Mouse (Mus musculus) right cerebral cortex, postnatal 4 days (tissue): ENCODE results near the gene 4930442H23Rik.
"Not testable (repeated sequence)": the region's sequence is repeated elsewhere in the genome, so short reads cannot be mapped to it uniquely, and the experiment has no call there.

Experiments used
- DNase-seq: peaks from one replicate; pipeline ENCODE4 v3.0.0-alpha.2; 2022

Gene 4930442H23Rik

GRCm38 (mm10) chr10:81176466-81177271, 7.0 kb downstream of the 4930442H23Rik start, which contains the start of gene Eef2:
TSS of gene Eef2 (plus strand) at chr10:81176631.
- peak; percentile 100 for DNase-seq

DNA sequence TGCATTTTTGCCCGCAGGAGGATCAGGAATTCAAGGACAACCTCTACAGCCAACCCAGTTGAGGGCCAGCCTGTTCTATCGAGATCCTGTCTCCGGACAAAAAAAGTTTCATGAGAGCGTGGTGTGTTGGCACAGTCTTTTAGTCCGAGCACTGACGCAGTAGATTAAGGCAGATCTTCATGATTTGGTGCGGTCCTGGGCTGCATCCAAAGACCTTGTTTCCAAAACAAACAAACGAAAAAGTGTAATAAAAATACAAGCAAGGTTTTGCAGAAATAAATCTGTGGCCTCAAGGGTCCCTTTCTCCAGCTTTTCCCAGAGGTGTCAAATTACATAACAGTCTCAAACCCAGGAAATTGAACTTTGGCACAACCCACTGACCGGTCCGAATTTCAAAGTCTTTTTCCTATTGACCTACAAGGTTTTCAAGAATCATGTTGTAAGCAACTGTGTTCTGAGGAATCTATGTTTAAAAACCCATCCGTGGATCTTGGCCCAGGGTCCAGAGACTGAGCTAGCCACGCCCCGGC, 7.6 kb downstream of the 4930442H23Rik start:
- no peak for DNase-seq

DNA sequence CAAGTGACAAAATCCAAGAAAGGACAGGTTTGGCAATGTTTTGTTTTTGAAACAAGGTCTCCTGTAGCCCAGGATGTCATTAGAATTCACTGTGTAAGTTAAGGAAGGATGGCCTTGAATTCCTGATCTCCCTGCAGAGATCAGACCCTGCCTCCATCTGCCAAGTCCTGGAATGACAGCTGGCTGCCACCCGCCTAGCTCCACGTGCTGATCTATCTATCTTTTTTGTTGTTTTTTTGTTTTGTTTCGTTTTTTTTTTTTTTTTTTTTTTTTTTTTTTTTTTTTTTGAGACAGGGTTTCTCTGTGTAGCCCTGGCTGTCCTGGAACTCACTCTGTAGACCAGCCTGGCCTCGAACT, 8.3 kb downstream of the 4930442H23Rik start:
- not testable (repeated sequence) for DNase-seq

- peak; percentile 88 for DNase-seq
Measured at GRCm38 (mm10) chr10:81174617-81175344, 8.9 kb downstream of the 4930442H23Rik start.

GRCm38 (mm10) chr10:81173132-81173531, 10.5 kb downstream of the 4930442H23Rik start:
- peak; percentile 88 for DNase-seq

GRCm38 (mm10) chr10:81169411-81169900, 14.2 kb downstream of the 4930442H23Rik start:
- not testable (repeated sequence) for DNase-seq

DNA sequence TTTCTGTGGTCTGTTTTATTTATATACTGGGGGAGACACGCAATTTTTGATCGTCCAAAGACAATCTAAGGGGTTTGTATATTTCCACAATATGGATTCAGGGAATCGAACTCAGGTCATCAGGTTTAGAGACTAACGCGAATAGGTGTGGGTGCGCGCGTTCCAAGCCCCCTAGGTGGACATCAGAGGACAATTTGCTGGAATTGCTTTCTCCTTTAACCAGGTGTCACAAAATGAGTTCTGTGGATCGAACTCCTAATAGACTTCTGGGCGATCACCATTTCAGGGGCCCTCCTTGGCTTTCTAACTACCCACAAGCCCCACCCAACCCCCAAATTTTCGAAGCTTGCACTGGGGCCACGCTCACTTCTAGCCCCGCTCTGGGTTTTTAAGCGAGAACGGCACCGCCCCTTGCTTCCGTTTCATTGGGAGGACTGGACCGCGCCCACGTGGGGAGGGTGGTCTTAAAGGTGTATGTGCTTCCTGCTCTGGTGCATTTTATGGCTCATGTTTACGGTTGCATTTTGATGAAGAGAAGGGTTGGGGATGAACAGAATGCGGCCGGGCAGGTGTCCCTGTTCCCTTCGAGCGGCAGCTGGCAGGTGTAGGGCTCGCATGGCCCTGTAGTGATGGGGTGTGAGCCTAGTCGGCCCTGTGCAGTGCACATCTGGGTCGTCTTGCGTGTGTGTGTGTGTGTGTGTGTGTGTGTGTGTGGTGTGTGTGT, 15.0 kb downstream of the 4930442H23Rik start:
- DNase-seq = peak; percentile 74

- no peak for DNase-seq
Measured at GRCm38 (mm10) chr10:81168087-81168431, 15.6 kb downstream of the 4930442H23Rik start.

GRCm38 (mm10) chr10:81167200-81168086, 16.2 kb downstream of the 4930442H23Rik start, which contains the start of gene Pias4:
TSS of gene Pias4 (minus strand) at chr10:81167923.
- DNase-seq = peak; percentile 100

GRCm38 (mm10) chr10:81165118-81165517, 18.5 kb downstream of the 4930442H23Rik start:
- DNase-seq = no peak

GRCm38 (mm10) chr10:81162318-81162652, 21.4 kb downstream of the 4930442H23Rik start:
- DNase-seq = no peak

DNA sequence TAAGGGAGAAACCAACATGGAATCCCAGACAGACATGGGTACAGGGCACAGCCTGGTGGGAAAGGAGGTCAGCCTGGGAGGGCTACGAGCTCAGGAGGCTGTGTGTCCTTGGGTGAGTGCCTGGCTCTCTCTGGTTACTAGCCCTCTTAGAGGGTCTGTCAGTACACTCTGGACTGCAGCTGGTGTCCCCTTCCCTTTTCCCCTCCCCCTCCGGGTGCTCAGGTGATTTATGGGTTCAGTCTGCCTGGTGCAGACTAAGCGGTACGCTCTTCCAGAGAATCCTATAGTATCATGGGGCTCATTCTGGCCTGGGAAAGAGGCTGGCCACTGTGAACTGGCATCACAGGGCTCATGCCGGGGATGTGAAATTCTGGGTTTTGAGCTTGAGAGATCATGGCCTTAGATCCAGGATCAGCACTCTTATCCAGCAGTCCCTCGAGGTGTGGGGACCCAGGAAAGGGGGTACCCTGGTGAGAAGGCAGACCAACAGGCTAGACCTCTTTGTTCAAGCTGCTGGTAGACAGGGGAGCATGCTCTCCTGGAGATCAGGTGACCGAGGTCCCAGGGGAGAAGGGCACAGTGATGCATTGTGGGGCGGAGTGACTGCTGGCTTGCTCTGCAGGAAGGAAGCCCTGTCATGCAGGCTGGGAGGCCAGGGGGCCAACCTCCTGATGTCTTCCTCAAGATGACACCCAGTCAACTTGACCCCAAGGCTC, 21.9 kb downstream of the 4930442H23Rik start:
- no peak for DNase-seq

- no peak for DNase-seq
Measured at GRCm38 (mm10) chr10:81154736-81155135, 28.9 kb downstream of the 4930442H23Rik start.

- no peak for DNase-seq
Measured at GRCm38 (mm10) chr10:81154313-81154712, 29.3 kb downstream of the 4930442H23Rik start.

DNA sequence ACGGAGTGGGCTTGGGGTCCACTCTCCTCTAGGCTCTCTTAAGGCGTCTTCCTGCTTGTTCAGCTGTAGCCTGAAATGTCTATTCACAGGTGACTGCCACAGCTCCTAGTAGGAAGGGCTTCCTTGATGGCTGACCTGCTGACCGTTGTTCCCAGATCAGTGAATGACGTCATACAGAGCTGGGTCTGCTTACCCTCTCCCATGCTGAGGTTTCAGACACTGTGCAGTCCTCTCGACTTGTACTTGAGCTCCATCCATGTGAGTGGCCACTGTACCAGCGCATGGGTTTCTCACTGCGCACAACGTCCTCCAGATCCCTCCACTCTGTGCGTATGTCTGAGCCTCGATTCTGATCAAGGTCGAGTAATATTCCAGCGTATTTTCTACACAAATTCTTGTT, 31.0 kb downstream of the 4930442H23Rik start:
- no peak for DNase-seq

DNA sequence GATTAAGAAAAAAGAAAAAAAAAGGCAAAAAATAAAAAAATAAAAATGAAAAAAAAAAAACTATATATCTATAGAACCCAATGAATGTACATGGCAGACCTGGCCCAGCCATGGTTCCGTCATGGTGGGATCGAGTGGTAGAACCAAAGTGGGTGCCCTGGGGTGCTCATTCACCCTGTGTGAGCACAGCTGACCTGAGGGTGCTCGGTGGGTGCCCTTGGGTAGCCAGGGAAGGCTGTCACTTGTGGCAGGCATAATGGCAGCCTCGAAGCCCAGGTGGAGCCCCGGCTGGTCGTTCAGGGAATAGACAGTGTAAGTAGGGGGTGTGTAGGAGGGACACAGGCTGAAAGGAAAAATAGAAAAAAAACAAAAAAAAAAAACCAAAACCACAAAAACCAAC, 32.4 kb downstream of the 4930442H23Rik start:
- DNase-seq = no peak

DNA sequence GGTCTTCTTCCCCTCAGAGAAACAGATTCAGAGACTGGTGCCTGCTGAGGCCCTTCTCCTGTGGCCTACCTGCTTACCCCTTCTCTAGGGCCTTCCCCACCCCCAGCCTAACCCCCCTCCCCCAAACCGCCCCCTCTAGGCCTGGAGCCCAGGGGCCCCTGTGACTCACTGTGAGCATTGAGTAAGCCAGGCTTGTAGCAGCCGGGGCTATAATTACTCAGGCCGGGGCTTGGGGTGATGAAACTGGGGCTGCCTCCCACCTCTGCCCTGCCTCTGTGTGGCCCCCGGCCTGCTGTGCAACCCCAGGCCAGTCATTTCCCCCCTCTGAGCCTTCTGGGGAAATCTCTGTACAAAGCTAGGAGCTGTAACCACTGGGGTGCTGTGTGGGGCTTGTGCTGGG, 37.4 kb downstream of the 4930442H23Rik start:
- DNase-seq = no peak

GRCm38 (mm10) chr10:81145778-81146177, 37.9 kb downstream of the 4930442H23Rik start:
- no peak for DNase-seq

GRCm38 (mm10) chr10:81145307-81145706, 38.3 kb downstream of the 4930442H23Rik start:
- DNase-seq = no peak

DNA sequence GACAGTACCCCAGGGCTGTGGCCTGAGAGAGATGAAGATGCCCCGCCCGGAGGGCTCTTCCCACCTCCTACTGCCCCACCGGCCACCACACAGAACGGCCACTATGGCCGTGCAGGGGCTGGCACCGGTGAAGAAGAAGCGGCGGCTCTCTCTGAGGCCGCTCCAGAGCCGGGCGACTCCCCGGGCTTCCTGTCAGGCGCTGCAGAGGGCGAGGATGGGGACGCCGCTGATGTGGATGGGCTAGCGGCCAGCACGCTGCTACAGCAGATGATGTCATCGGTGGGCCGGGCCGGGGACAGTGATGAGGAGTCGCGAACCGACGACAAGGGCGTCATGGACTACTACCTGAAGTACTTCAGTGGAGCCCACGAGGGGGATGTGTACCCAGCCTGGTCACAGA, 39.0 kb downstream of the 4930442H23Rik start:
- no peak for DNase-seq

GRCm38 (mm10) chr10:81143845-81144437, 39.7 kb downstream of the 4930442H23Rik start:
- DNase-seq = no peak
